Mouse (Mus musculus) olfactory bulb, adult 2 months (tissue): ENCODE measurements around the gene 1700092M07Rik.

Experiments used
- CTCF ChIP-seq: fragments of 200-500 bp; IDR thresholded peaks from 2 replicates; pipeline ENCODE4 v1.5.1; 2012; ENCODE audit warnings: low read depth, mild to moderate bottlenecking, low read length, moderate library complexity; ENCODE audit not compliant: insufficient read depth
- POLR2A ChIP-seq: fragments of 200-500 bp; IDR thresholded peaks from 2 replicates; pipeline ENCODE4 v1.6.1; 2012; ENCODE audit warnings: mild to moderate bottlenecking, low read depth, low read length, moderate library complexity; ENCODE audit not compliant: insufficient read depth

GRCm38 (mm10) chr19:8726609-8727390 is 13.7 kb upstream of the 1700092M07Rik start:
- no peak for TF ChIP-seq CTCF
- no peak for TF ChIP-seq POLR2A
